Mouse (Mus musculus) ovary, postnatal 36 days (tissue): ENCODE data around the gene Nr1d1.

Experiments
- DNase-seq: peaks from one replicate; pipeline ENCODE4 v3.0.0; 2022; ENCODE audit warnings: low spot score, mixed read lengths

Nr1d1 gene

GRCm38 (mm10) chr11:98770096-98770975 is 4.8 kb downstream of the Nr1d1 start:
- no peak for DNase-seq

DNA sequence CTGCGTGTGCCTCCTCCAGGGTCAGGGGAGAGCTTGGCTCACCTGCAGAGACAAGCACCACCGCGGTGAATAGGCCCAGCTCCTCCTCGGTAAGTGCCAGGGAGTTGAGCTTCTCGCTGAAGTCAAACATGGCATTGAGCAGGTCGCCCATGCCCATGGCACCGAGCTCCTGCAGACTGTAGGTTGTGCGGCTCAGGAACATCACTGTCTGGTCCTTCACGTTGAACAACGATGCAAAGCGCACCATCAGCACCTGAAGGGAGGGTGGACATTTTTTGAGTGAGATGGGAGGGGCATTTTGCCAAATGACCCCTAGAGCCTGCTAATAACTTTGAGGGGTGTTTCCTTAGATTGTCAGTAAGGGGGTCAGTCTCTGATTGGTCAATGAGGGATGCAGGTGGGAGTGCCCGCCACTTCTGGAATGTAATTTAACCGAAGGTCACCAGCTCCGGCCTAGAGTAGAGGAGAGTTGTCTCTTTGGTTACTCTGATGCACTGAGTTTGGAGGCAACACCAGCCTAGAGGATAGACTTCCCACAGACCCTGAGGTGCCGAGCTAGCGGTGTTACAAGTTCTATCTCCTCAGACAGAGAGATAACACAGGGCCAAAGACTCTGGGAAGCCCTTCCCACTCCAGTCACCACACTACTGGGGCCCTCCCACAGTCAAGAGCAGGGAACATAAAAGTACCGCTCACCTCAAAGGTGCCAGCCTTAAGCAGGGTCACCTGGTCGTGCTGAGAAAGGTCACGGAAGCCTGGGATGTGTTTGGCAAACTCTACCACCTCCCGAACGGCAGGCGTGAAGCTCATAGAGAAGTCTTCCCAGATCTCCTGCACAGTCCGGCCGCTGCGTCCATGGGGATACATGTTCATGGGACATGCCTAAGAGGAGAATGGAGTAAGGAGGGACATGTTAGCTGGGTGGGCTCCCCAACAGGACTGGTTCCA is 5.9 kb downstream of the Nr1d1 start:
- no peak for DNase-seq

GRCm38 (mm10) chr11:98768127-98769006 is 6.8 kb downstream of the Nr1d1 start:
- no peak for DNase-seq

- no peak for DNase-seq
Observed at GRCm38 (mm10) chr11:98767713-98768112, 7.4 kb downstream of the Nr1d1 start.

DNA sequence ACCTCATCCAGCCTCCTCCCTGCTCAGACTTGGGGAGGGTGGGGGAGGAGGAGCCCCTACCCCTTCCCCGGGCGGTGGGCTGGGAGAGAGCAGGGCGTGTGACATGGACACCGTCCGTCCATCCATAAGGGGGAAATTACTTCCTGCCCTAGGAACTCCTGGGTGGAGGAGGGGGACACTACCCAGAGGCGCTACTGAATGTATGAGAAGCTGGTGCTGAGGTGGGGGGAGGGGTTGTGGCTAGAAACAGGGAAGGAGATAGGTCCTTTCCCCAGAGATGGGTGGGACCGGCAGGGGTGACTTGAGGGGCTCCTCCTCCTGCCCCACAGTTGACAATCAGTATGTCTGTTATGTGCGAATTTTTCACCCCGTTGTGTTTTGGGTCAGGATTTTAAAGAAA is 7.9 kb downstream of the Nr1d1 start:
- peak; percentile 5 for DNase-seq

DNA sequence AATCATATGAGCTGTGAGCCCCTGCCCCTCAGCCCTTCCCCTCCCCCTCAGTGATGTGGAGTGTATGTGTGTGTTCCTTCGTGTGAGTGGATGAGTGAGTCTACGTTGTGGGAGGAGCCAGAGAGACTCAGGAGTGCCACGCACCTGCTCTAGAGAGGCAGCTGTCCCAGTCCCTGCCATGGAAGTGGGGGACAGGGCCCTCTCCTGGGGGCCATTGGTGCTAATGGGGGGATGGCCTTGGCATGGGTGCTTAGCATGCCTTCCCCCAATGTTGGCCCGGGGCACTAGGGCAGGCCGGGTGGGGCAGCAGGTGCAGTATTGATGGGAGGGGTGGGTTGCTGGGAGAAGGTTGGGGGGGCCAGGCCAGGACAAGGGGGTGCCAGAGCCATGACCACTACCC is 8.3 kb downstream of the Nr1d1 start:
- no peak for DNase-seq

GRCm38 (mm10) chr11:98766346-98766745 is 8.8 kb downstream of the Nr1d1 start:
- DNase-seq = no peak

DNA sequence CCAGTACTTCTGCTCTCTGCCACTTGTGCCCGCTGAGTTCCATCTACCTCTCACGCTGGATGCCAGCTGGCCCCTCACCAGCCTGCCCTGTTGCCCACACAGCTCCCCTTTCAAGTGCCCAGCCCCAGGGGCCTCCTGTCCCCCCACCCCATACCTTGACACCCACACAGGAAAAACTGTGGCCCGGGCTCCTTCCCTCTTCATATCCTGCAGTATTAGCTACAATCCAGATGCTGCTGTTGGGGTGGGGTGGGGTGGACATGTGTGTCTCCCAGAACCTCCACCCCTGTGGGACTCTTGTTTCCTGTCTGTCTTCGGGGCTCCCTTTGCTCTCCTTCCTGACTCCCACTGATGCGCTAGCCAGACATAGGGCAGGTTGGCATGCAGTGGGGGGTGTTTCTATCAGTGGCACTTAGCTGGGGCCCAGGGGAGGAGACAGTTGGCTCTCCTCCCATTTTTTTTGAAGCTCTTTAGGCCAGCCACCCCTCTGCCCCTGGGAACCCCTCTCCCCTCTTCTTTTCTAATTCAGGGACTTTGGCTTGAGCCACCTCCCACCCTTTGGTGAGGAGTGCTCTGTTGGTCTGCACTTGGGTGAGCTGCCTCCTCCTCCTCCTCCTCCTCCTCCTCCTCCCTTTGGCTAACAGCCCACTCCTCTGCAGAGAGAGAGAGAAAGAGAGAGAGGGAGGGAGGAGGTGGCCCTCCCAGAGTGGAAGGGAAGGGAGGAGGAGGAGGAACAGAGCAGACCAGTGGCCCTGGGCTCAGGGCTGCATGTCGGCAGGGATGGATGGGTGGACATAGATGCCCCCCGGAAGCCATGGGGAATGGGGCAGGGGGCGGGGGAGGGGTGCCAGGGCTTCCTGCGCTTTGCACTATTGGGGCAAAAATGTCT is 9.5 kb downstream of the Nr1d1 start:
- DNase-seq = no peak

GRCm38 (mm10) chr11:98764746-98765145 is 10.4 kb downstream of the Nr1d1 start:
- DNase-seq = no peak

DNA sequence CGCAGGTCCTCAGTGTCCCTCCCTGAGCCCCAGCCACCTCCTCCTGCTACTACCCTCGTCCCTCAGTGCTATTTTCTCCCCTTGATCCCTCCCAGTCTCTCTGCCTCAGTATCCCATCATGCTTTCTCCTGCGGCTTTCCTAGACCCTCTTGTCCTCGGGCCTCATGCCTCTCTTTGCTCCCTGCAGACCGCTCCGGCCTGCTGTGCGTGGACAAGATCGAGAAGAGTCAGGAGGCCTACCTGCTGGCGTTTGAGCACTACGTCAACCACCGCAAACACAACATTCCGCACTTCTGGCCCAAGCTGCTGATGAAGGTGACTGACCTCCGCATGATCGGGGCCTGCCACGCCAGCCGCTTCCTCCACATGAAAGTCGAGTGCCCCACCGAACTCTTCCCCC is 11.0 kb downstream of the Nr1d1 start:
- no peak for DNase-seq

GRCm38 (mm10) chr11:98763502-98763861 is 11.7 kb downstream of the Nr1d1 start:
- DNase-seq = no peak

DNA sequence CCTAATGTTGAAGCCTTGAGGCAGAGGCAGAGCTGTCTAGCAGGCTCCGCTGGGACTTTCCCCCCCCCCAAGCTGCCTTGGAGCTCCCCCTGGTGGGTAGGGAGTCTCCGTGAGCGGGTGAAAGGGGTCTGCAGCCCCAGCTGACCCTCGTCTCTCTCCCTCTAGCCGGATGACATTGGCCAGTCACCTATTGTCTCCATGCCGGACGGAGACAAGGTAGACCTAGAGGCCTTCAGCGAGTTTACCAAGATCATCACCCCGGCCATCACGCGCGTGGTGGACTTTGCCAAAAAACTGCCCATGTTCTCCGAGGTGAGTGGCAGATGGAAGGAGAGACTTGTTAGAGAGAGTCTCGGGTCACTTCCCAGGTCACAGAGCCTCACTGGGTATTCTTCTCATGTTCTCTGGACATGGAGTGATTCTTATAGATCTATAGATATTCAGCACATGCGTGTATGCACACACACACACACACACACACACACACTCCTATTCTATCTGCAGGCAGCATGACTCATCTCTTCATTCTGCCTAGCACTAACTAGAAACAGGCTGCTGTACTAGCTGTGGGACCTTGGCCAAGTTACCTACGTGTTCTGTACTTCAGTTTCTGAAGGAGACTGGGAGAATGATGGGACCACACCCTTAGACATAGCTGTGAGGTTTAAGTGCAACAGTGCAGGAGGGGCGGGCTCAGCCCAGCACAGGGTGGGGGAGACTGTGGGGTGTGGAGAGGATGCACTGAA is 12.2 kb downstream of the Nr1d1 start:
- no peak for DNase-seq

DNA sequence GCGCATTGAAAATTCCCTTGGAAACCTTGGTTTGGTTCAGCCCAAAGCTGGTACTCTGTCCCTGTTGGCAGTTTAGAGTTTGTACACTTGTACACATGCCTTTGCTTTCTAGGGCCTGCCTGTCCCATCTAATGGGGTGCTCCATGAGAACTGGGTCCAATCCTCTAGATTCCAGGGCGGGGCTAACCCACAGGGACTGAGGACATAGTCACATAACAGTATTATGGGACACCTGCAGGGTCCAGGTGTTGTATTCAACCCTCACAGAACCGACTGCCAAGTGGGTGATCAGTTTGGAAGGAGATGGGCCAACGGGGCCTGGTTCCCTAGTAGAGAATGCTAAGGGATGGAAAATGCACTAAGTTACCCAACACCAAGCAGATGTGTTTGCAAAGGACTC is 13.2 kb downstream of the Nr1d1 start:
- DNase-seq = no peak

DNA sequence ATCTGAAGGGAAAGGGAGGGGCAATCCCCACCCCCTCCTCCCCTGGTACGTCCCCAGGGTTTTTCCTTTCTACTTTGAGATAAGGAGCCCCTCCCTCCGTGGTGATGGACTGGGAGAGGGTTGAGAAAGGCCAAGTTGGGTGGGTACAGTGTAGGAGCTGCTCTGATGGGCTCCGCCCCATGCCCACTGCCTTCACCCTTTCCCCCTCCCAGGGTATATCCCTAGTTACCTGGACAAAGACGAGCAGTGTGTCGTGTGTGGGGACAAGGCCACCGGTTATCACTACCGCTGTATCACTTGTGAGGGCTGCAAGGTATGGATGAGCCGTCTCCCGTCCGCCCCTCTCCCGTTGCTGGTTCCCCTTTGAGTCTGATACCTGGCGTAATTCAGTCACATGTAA is 18.4 kb downstream of the Nr1d1 start:
- no peak for DNase-seq

- no peak for DNase-seq
Observed at GRCm38 (mm10) chr11:98755726-98756380, 19.3 kb downstream of the Nr1d1 start.

- DNase-seq = peak; percentile 80
Observed at GRCm38 (mm10) chr11:98754621-98755181, 20.4 kb downstream of the Nr1d1 start.

GRCm38 (mm10) chr11:98754151-98754620 is 20.9 kb downstream of the Nr1d1 start:
- no peak for DNase-seq

DNA sequence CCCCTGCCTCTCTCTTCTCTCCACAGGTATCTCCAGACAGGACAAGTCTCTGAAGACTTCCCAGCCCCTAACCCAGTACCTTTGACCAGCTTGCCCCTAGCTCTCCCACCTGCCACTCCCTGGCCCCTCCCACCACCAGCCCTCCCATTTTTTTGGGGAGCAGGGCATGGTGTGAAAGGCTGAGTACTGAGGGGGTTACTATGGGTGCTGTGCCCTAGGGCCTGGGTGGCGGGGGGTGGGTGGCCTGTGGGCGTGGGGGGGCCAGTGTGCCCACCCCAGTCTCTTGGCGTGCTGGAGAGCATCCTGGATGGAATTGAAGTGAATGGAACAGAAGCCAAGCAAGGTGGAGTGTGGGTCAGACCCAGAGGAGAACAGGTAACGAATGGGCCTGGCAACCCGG is 21.9 kb downstream of the Nr1d1 start:
- DNase-seq = no peak

GRCm38 (mm10) chr11:98752562-98753140 is 22.5 kb downstream of the Nr1d1 start:
- no peak for DNase-seq
